Mouse (Mus musculus) MEL (cell line): ENCODE results near the gene N4bp2l2. TPM values are rescaled to one million over a fixed set of nuclear protein-coding genes. Genes with fewer than 3 reads are reported as not detected.

Experiments used
- DNase-seq: peaks from one replicate; pipeline ENCODE4 v3.0.0; 2011; ENCODE audit warnings: low read depth, low spot score
- H3K27ac ChIP-seq: 2 replicates; pipeline ENCODE4 v1.5.1; 2012; ENCODE audit warnings: low read depth, mild to moderate bottlenecking, control low read depth, low read length, moderate library complexity; ENCODE audit not compliant: control insufficient read depth
- H3K27me3 ChIP-seq, 2 experiments: fragments of 150-350 bp in 1 of 2; sonication (generic) in 1 of 2; 2 replicates each; pipeline ENCODE4 v1.6.1; 2012; ENCODE audit warnings: low read length in 2 of 2, mild to moderate bottlenecking in 2 of 2, improper control_type of control experiment in 1 of 2, moderate library complexity in 1 of 2; ENCODE audit not compliant: insufficient read depth in 2 of 2, control insufficient read depth in 1 of 2
- H3K36me3 ChIP-seq, 2 experiments: 2 replicates each; pipeline ENCODE4 v1.6.1; 2012 to 2014; ENCODE audit warnings: low read length in 2 of 2, improper control_type of control experiment in 1 of 2, inconsistent platforms in 1 of 2, mild to moderate bottlenecking in 1 of 2; ENCODE audit not compliant: insufficient read depth in 2 of 2, control insufficient read depth in 1 of 2
- H3K4me1 ChIP-seq, 2 experiments: fragments of 150-350 bp in 1 of 2; sonication (generic) in 1 of 2; 2 replicates each; pipeline ENCODE4 v1.6.1; 2012; ENCODE audit warnings: low read length in 2 of 2, improper control_type of control experiment in 1 of 2, mild to moderate bottlenecking in 1 of 2; ENCODE audit not compliant: insufficient read depth in 2 of 2, control insufficient read depth in 1 of 2
- H3K4me3 ChIP-seq, 2 experiments: fragments of 150-350 bp in 1 of 2; sonication (generic) in 1 of 2; 2 replicates each; pipeline ENCODE4 v1.5.1; 2012; ENCODE audit warnings: low read depth in 2 of 2, low read length in 2 of 2, mild to moderate bottlenecking in 2 of 2, moderate library complexity in 2 of 2, control low read depth in 1 of 2, improper control_type of control experiment in 1 of 2; ENCODE audit not compliant: control insufficient read depth in 1 of 2, insufficient read depth in 1 of 2
- H3K79me2 ChIP-seq: 2 replicates; pipeline ENCODE4 v1.6.1; 2012; ENCODE audit warnings: mild to moderate bottlenecking, low read length, moderate library complexity; ENCODE audit not compliant: control insufficient read depth, poor library complexity, insufficient read depth
- H3K9ac ChIP-seq: 2 replicates; pipeline ENCODE4 v1.6.1; 2012; ENCODE audit warnings: low read depth, mild to moderate bottlenecking, control low read depth, low read length, moderate library complexity; ENCODE audit not compliant: control insufficient read depth, poor library complexity, severe bottlenecking
- H3K9me3 ChIP-seq: fragments of 150-350 bp; sonication (generic); replicated peaks from 2 replicates; pipeline ENCODE4 v1.6.1; 2012; ENCODE audit warnings: mild to moderate bottlenecking, low read length, improper control_type of control experiment, moderate library complexity; ENCODE audit not compliant: insufficient read depth
- CHD1 ChIP-seq: IDR thresholded peaks from 2 replicates; pipeline ENCODE4 v1.6.1; 2012; ENCODE audit warnings: low read depth, mild to moderate bottlenecking, inconsistent platforms, low read length, improper control_type of control experiment
- CHD2 ChIP-seq: IDR thresholded peaks from 2 replicates; pipeline ENCODE4 v1.6.1; 2011; ENCODE audit warnings: low read length, improper control_type of control experiment
- CTCF ChIP-seq, 3 experiments: IDR thresholded peaks in 2 of 3; conservative IDR thresholded peaks in 1 of 3; 2 replicates each; pipeline ENCODE4 v1.5.1; 2011 to 2012; ENCODE audit warnings: low read length in 3 of 3, low read depth in 2 of 3, mild to moderate bottlenecking in 2 of 3, improper control_type of control experiment in 1 of 3, inconsistent platforms in 1 of 3, mixed read lengths in 1 of 3, moderate library complexity in 1 of 3; ENCODE audit not compliant: control insufficient read depth in 1 of 3, insufficient read depth in 1 of 3, poor library complexity in 1 of 3, severe bottlenecking in 1 of 3
- E2F4 ChIP-seq: IDR thresholded peaks from 2 replicates; pipeline ENCODE4 v1.6.1; 2011; ENCODE audit warnings: low read depth, low read length, improper control_type of control experiment, borderline replicate concordance
- ELF1 ChIP-seq: IDR thresholded peaks from 2 replicates; pipeline ENCODE4 v1.6.1; 2014; ENCODE audit warnings: low read depth, mild to moderate bottlenecking, inconsistent platforms, low read length, improper control_type of control experiment, moderate library complexity
- EP300 ChIP-seq, 2 experiments: IDR thresholded peaks; 2 replicates each; pipeline ENCODE4 v1.6.1; 2011; ENCODE audit warnings: improper control_type of control experiment in 2 of 2, low read length in 2 of 2, low read depth in 1 of 2, mild to moderate bottlenecking in 1 of 2
- ETS1 ChIP-seq: IDR thresholded peaks from 2 replicates; pipeline ENCODE4 v1.6.1; 2012; ENCODE audit warnings: low read depth, mild to moderate bottlenecking, inconsistent platforms, low read length, improper control_type of control experiment, moderate library complexity
- JUND ChIP-seq: IDR thresholded peaks from 2 replicates; pipeline ENCODE4 v1.6.1; 2011; ENCODE audit warnings: low read depth, mild to moderate bottlenecking, improper control_type of control experiment, low read length
- KAT2A ChIP-seq: conservative IDR thresholded peaks from 2 replicates; pipeline ENCODE4 v1.6.1; 2012; ENCODE audit warnings: low read depth, low read length, improper control_type of control experiment, inconsistent platforms
- MAX ChIP-seq: IDR thresholded peaks from 2 replicates; pipeline ENCODE4 v1.6.1; 2011; ENCODE audit warnings: low read length, improper control_type of control experiment
- MAZ ChIP-seq: IDR thresholded peaks from 2 replicates; pipeline ENCODE4 v1.6.1; 2012; ENCODE audit warnings: low read depth, mild to moderate bottlenecking, inconsistent platforms, low read length, improper control_type of control experiment
- MXI1 ChIP-seq: IDR thresholded peaks from 2 replicates; pipeline ENCODE4 v1.6.1; 2011; ENCODE audit warnings: mild to moderate bottlenecking, low read depth, low read length, improper control_type of control experiment
- MYB ChIP-seq: IDR thresholded peaks from 2 replicates; pipeline ENCODE4 v1.6.1; 2011; ENCODE audit warnings: mild to moderate bottlenecking, low read depth, low read length, improper control_type of control experiment
- NELFE ChIP-seq: IDR thresholded peaks from 2 replicates; pipeline ENCODE4 v1.6.1; 2011; ENCODE audit warnings: low read depth, low read length, improper control_type of control experiment
- POLR2A ChIP-seq, 2 experiments: IDR thresholded peaks; 2 replicates each; pipeline ENCODE4 v1.6.1; 2011 to 2012; ENCODE audit warnings: low read length in 2 of 2, mild to moderate bottlenecking in 2 of 2, control low read depth in 1 of 2, improper control_type of control experiment in 1 of 2, low read depth in 1 of 2, moderate library complexity in 1 of 2; ENCODE audit not compliant: control insufficient read depth in 1 of 2, insufficient read depth in 1 of 2, poor library complexity in 1 of 2
- POLR2AphosphoS2 ChIP-seq: IDR thresholded peaks from 2 replicates; pipeline ENCODE4 v1.6.1; 2011; ENCODE audit warnings: low read length, improper control_type of control experiment
- RAD21 ChIP-seq: IDR thresholded peaks from 2 replicates; pipeline ENCODE4 v1.6.1; 2011; ENCODE audit warnings: mild to moderate bottlenecking, low read depth, low read length, improper control_type of control experiment
- RCOR1 ChIP-seq: IDR thresholded peaks from 2 replicates; pipeline ENCODE4 v1.6.1; 2012; ENCODE audit warnings: low read depth, mild to moderate bottlenecking, inconsistent platforms, low read length, improper control_type of control experiment
- SIN3A ChIP-seq: IDR thresholded peaks from 2 replicates; pipeline ENCODE4 v1.6.1; 2012; ENCODE audit warnings: low read length, improper control_type of control experiment, inconsistent platforms
- TAL1 ChIP-seq: IDR thresholded peaks from 2 replicates; pipeline ENCODE4 v1.6.1; 2012; ENCODE audit warnings: mild to moderate bottlenecking, inconsistent platforms, low read length, moderate library complexity, mixed read lengths
- TBP ChIP-seq: IDR thresholded peaks from 2 replicates; pipeline ENCODE4 v1.8.0; 2011; ENCODE audit warnings: low read depth, low read length, improper control_type of control experiment
- USF1 ChIP-seq: IDR thresholded peaks from 2 replicates; pipeline ENCODE4 v1.6.1; 2014; ENCODE audit warnings: low read depth, mild to moderate bottlenecking, inconsistent platforms, low read length, improper control_type of control experiment, moderate library complexity
- USF2 ChIP-seq, 2 experiments: IDR thresholded peaks; 2 replicates each; pipeline ENCODE4 v1.6.1; 2011 to 2012; ENCODE audit warnings: improper control_type of control experiment in 2 of 2, low read length in 2 of 2, borderline replicate concordance in 1 of 2, inconsistent platforms in 1 of 2, low read depth in 1 of 2, mild to moderate bottlenecking in 1 of 2; ENCODE audit not compliant: insufficient read depth in 1 of 2
- ZC3H11A ChIP-seq: IDR thresholded peaks from 2 replicates; pipeline ENCODE4 v1.6.1; 2012; ENCODE audit warnings: low read depth, mild to moderate bottlenecking, inconsistent platforms, low read length, improper control_type of control experiment
- ZKSCAN1 ChIP-seq: IDR thresholded peaks from 2 replicates; pipeline ENCODE4 v1.6.1; 2012; ENCODE audit warnings: low read depth, mild to moderate bottlenecking, inconsistent platforms, low read length, improper control_type of control experiment, moderate library complexity
- ZMIZ1 ChIP-seq: IDR thresholded peaks from 2 replicates; pipeline ENCODE4 v1.6.1; 2012; ENCODE audit warnings: low read depth, mild to moderate bottlenecking, inconsistent platforms, low read length, improper control_type of control experiment, moderate library complexity
- ZNF384 ChIP-seq: IDR thresholded peaks from 2 replicates; pipeline ENCODE4 v1.6.1; 2012; ENCODE audit warnings: low read depth, mild to moderate bottlenecking, inconsistent platforms, low read length, improper control_type of control experiment
- polyA plus RNA-seq, 2 experiments: library from polyadenylated mRNA; stranded (reverse) in 1 of 2; unstranded in 1 of 2; fragments of >175 nt in 1 of 2; fragments of >200 nt in 1 of 2; gene quantifications; 2 replicates each; pipeline versions ENCODE4 v1.2.1 to v1.2.4; 2012; ENCODE audit warnings: low replicate concordance in 2 of 2, low read depth in 1 of 2; ENCODE audit not compliant: insufficient read length in 2 of 2, insufficient read depth in 1 of 2, missing spikeins in 1 of 2
- total RNA-seq: library from RNA; depleted of rRNA; stranded (reverse); fragments of 300-350 nt; gene quantifications from 2 replicates; pipeline ENCODE4 v1.2.3, GENCODE M21; 2012

N4bp2l2 gene
- total and polyA plus RNA-seq, 3 experiments = 67.5 to 74.9 TPM; not detected in 1

DNA sequence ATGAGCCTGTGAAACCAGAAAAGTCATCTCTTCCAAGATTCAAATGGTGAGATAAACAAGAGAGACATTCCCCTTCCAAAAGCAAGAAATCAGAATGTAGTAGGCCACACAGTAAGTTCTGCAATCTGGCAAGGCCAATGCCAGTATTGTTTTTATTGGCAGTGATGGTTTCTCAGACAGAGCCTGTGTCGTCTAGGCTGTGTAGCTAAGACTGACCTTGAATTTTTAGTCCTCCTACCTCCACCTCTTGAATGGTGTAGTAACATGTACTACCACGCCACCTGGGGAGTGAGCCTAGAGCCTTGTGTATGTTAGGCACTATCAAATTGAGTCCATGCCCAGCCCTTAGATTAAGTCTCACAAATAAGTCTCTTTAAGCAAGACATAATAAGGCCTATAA, 36.3 kb downstream of the N4bp2l2 start:
- no peak for DNase-seq
- Histone ChIP-seq H3K9ac (no peak overlapping the region), H3K79me2 (no peaks in the 10 kb centered on the region), H3K27ac (no peak overlapping the region), H3K4me3 (no peak overlapping the region), H3K27me3 (no peaks in the 10 kb centered on the region), H3K4me1 (peaks cover 7% of the 10 kb centered on the region in 2 experiments), H3K36me3 (peaks cover 5 to 22% of the 10 kb centered on the region in 2 experiments), H3K9me3 (no peaks in the 10 kb centered on the region)
- TF ChIP-seq MYB (no peak), E2F4 (no peak), ETS1 (no peak), TAL1 (no peak), NELFE (no peak)

DNA sequence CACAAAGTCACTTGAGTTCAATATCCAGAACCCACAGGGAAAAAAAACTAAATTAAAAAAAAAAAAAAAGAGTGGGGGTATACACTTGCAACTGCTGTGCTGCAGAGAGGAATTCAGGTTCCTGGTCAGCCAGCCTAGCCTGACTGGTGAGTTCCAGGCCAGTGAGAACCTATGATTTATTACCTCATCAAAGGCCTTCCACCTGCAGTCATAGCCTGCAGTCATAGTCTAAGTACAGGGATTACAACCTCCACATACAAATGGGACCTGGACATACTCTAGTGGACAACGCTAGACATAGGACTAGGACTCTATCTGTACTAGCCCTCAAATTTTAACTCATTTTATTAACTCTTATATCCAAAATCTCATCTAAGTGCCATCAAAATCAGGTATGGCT, 36.7 kb downstream of the N4bp2l2 start:
- Histone ChIP-seq H3K27me3 (no peaks in the 10 kb centered on the region), H3K27ac (no peak overlapping the region), H3K79me2 (no peaks in the 10 kb centered on the region), H3K4me3 (no peak overlapping the region), H3K9ac (no peak overlapping the region)
- no peak for DNase-seq
- TF ChIP-seq SIN3A (no peak), POLR2AphosphoS2 (no peak), MAX (no peak), ZKSCAN1 (no peak)
- TF ChIP-seq, all 39 proteins: peak for 0
- peaks cover 5 to 22% of the 10 kb centered on the region in 2 experiments for H3K36me3 ChIP-seq
- H3K9me3 ChIP-seq = no peaks in the 10 kb centered on the region
- peaks cover 7% of the 10 kb centered on the region in 2 experiments for H3K4me1 ChIP-seq

DNA sequence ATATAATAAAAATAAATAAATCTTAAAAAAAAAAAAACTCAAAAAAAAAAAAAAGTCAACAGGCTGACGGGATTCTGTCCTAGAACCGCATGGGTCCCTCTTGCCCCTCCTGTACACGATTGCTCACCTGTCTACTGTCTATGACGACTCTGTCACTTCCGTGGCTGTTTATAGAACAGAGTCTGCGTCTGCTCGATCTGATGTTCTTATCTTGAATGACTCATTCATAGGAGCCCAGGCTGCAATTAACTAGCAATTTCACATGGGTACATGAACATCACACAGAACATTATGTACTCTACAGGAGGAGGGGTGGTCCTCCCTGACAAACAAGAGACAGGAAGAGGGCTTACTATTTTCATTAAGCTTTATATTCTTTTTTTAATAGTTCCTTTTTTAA, 40.5 kb downstream of the N4bp2l2 start:
- H3K27me3 ChIP-seq = no peaks in the 10 kb centered on the region
- H3K4me3 ChIP-seq = no peak overlapping the region
- H3K27ac ChIP-seq = no peak overlapping the region
- H3K9me3 ChIP-seq = no peaks in the 10 kb centered on the region
- H3K36me3 ChIP-seq = peaks cover 5 to 44% of the 10 kb centered on the region in 2 experiments; a peak in 3 of 4 replicates
- no peaks in the 10 kb centered on the region for H3K79me2 ChIP-seq
- peak; percentile 75 for DNase-seq
- no peak overlapping the region for H3K9ac ChIP-seq
- H3K4me1 ChIP-seq = peaks cover 13 to 23% of the 10 kb centered on the region in 2 experiments
- TF ChIP-seq ETS1 = peak; percentile 89
- no peak for TF ChIP-seq ZMIZ1
- TF ChIP-seq KAT2A = no peak
- no peak for TF ChIP-seq TBP
- TF ChIP-seq CHD2 = no peak
- TF ChIP-seq USF2 (IDR thresholded peaks at IDR 0.05; ENCODE audit: borderline replicate concordance in 1 of 2, insufficient read depth in 1 of 2, low read depth in 1 of 2, low read length in 2 of 2) = no peak
- TF ChIP-seq SIN3A = peak; percentile 32; the same call in 1 of the 2 replicates
- TF ChIP-seq EP300 (IDR thresholded peaks at IDR 0.05; ENCODE audit: low read depth in 1 of 2, low read length in 2 of 2) = peak; percentile 70 to 84
- peak; percentile 41; the same call in 1 of the 2 replicates for TF ChIP-seq MXI1
- TF ChIP-seq JUND = peak; percentile 94
- TF ChIP-seq ZKSCAN1 = no peak
- no peak for TF ChIP-seq CHD1
- TF ChIP-seq MYB = no peak
- no peak for TF ChIP-seq CTCF (IDR thresholded peaks at IDR 0.05 in 2 of 3, conservative IDR thresholded peaks at IDR 0.05 in 1 of 3; ENCODE audit: control insufficient read depth in 1 of 3, insufficient read depth in 1 of 3, low read depth in 2 of 3, low read length in 3 of 3, poor library complexity in 1 of 3, severe bottlenecking in 1 of 3)
- TF ChIP-seq TAL1 = peak; percentile 24; the same call in 1 of the 2 replicates
- no peak for TF ChIP-seq MAZ
- peak; percentile 36; the same call in 1 of the 2 replicates for TF ChIP-seq ZNF384
- TF ChIP-seq USF1 = no peak
- TF ChIP-seq RAD21 = no peak
- 0 out of 2 replicates have a peak, but pooled peaks have one; percentile 35 for TF ChIP-seq RCOR1
- no peak for TF ChIP-seq ZC3H11A
- no peak for TF ChIP-seq POLR2A (IDR thresholded peaks at IDR 0.05; ENCODE audit: control insufficient read depth in 1 of 2, insufficient read depth in 1 of 2, low read depth in 1 of 2, low read length in 2 of 2, poor library complexity in 1 of 2)
- TF ChIP-seq ELF1 = peak; percentile 41; the same call in 1 of the 2 replicates
